Mouse (Mus musculus) heart, postnatal 25 days (tissue): ENCODE results near the gene Dmp1. TPM values are rescaled to one million over a fixed set of nuclear protein-coding genes. Genes with fewer than 3 reads are reported as not detected.
A peak's percentile ranks its signal among the peaks of the same experiment; 100 is the strongest.

ENCODE experiments used
- DNase-seq: peaks from one replicate; pipeline ENCODE4 v3.0.0; 2022; ENCODE audit warnings: low spot score
- intact Hi-C: fragments of 180-260 bp; cut with DNase I; formaldehyde crosslinking; loops from one replicate; pipeline ENCODE4 v1.15.1; 2025
- total RNA-seq, 2 experiments: library from RNA; stranded (reverse); gene quantifications; 2 replicates each; pipeline ENCODE4 v1.2.3; 2021

Dmp1 gene
- not detected for total RNA-seq

DNA sequence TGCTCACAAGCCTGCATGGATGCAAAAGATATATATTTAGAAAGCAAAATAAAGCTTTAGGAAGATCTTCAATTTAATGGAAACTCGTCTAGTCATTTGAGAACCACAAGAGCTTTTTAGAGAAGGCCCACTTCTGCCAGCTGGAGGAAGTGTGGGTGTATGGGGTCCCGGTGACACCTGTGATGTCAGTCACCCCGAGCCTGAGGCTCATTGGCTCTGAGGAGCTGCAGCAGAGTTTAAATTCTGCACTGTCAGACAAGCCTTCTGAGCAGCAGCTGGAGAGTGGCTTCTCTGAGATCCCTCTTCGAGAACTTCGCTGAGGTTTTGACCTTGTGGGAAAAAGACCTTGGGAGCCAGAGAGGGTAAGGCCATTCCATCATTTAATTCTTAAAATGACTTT is at the start of gene Dmp1:
Gene Dmp1 (plus strand): TSS at position 263 of the 400 bp plus-strand sequence.
- no peak for DNase-seq
- intact Hi-C loops = no loop called here

- intact Hi-C loops = no loop called here
- no peak for DNase-seq
Observed at GRCm38 (mm10) chr5:104157701-104158100, 44.7 kb upstream of the Dmp1 start.

DNA sequence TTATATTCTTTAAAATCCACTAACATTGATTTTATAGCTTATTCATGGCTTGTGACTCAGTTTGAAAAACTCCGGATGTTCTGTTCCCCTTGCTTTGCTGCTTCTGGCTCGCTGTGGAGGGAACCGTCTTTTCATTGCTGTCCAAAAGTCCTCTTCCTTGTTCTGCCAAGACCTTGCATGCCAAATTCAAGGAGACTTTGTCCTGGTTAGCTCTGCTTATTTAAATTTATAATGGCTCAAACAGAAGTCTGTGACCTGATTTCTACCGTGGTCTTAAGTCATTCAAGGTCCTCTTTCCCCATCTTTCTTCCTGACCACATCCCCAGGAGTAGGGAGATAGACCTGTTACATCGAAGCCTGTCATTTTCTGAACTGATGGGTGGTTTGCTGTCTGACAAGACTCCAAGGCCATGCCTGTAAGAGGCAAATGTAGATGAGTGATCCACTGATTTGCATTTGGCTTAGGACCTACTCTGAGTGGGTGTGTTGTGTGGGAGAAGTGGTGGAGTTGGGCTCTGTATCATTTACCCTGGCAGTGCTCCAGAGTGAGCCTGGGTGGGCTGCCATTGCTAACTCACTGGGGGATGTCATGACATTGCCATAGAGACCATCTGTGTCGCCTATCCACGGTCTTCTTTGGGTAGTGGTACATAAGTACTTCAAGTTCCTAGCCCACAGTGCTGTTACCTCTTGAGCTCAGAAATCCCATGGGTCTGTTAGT is 43.9 kb upstream of the Dmp1 start:
- intact Hi-C loops = no loop called here
- no peak for DNase-seq

- intact Hi-C loops = no loop called here
- DNase-seq = no peak
Observed at GRCm38 (mm10) chr5:104160581-104160980, 41.8 kb upstream of the Dmp1 start.

- intact Hi-C loops = no loop called here
- DNase-seq = peak; percentile 10
Observed at GRCm38 (mm10) chr5:104161390-104161789, 41.0 kb upstream of the Dmp1 start.

DNA sequence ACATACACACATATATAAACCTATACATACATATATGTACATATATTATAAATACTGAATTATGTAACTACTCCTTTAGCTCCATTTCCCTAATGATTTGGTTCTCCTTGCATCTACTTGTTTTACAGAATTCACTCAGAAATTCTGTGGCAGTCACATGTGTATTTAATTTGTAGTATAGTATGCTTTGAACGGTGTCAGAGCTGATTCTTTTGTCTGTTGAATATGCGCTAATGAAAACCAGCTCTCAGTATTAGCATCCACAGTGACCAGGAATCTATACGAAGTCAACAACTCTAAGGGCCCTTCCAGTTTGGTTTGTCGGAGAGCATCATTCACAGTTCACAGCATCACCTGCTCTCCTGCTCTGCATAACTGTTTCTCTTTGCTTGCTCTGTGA is 38.9 kb upstream of the Dmp1 start:
- no peak for DNase-seq

DNA sequence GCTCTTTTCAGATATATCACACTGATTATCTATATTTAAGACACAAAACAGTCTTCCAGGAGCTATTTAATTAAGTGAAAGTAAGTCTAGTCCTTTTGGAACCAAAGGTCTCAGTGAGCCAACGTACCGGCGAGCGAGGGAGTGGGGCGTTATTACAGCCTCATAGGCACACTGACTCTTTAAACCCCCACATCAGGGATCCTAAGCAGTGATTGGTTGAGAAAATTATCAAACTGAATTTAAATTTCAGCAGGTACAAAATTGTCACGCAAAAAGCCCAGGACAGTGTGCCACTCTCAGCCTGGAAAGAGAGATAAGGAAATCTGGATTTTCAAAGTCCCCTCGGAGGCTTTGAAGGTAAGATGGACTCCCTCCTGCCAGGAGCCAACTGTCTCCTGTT is 32.0 kb upstream of the Dmp1 start, which contains the start of gene Dspp:
Gene Dspp (plus strand): TSS at position 301 of the 400 bp plus-strand sequence.
- DNase-seq = no peak
- intact Hi-C loops = no loop called here

More for the DNA sequence above, 38.9 kb upstream of the Dmp1 start:
- intact Hi-C loops = no loop called here

GRCm38 (mm10) chr5:104173094-104173493 is 29.3 kb upstream of the Dmp1 start:
- intact Hi-C loops = no loop called here
- no peak for DNase-seq

GRCm38 (mm10) chr5:104183743-104184142 is 18.7 kb upstream of the Dmp1 start:
- intact Hi-C loops = no loop called here

GRCm38 (mm10) chr5:104187281-104187680 is 15.1 kb upstream of the Dmp1 start:
- no peak for DNase-seq
- intact Hi-C loops = no loop called here

More at GRCm38 (mm10) chr5:104183743-104184142, 18.7 kb upstream of the Dmp1 start:
- no peak for DNase-seq

DNA sequence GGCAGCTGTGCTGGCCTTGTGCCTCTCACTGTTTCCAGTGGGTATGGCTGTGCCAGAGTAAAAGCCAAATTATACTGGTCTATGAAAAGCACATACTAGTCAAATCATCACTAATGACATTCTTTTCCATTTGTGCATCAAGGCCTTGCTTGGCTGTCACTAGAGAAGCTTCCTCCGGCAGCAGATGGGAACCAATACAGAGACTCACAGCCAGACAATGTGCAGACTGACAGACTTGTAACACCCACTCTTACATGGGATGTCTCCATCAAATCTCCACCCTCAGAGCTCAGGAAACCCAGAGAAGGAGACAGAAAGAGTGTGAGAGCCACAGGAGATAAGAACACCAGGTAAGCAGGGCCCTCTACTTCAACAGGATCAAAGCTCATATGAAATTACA is 7.3 kb upstream of the Dmp1 start:
- intact Hi-C loops = no loop called here
- no peak for DNase-seq

GRCm38 (mm10) chr5:104201153-104201950 is 1.1 kb upstream of the Dmp1 start:
- intact Hi-C loops = no loop called here
- no peak for DNase-seq

DNA sequence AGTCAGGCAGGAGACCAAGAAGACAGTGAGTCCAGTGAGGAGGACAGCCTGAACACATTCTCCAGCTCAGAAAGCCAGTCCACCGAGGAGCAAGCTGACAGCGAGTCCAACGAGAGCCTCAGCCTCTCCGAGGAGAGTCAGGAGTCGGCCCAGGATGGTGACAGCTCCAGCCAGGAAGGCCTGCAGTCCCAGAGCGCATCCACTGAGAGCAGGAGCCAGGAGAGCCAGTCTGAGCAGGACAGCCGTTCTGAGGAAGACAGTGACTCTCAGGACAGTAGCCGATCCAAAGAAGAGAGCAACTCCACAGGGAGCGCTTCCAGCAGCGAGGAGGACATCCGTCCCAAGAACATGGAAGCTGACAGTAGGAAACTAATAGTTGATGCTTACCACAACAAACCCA is 10.1 kb downstream of the Dmp1 start:
- intact Hi-C loops = no loop called here
- no peak for DNase-seq

- no peak for DNase-seq
- intact Hi-C loops = loop anchor here (2.0 to 5.0 kb wide), 5 partner anchors 72 to 228 kb away; no protein-coding TSS in a partner anchor
Observed at GRCm38 (mm10) chr5:104218926-104219325, 16.5 kb downstream of the Dmp1 start.

DNA sequence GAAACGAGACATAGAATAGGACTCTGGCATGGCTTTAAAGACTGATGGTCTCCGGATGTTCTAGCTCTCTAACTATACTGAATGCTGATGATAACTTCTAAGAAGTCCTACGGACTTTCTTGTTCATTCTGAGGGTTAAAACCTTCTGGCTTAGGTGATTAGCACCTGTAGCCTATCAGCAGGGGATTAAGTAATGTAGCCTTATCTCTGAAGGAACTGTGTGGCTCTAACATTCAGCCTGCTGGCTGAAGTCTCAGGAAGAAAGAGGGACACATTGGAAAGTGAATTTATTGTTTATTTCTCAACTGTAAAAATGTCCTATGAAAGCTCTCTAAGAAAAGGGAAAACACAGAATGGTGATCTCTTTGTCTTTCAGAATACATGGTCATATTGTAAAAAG is 21.9 kb downstream of the Dmp1 start:
- intact Hi-C loops = no loop called here
- no peak for DNase-seq

GRCm38 (mm10) chr5:104224750-104225149 is 22.3 kb downstream of the Dmp1 start:
- no peak for DNase-seq
- intact Hi-C loops = no loop called here

GRCm38 (mm10) chr5:104228497-104228896 is 26.1 kb downstream of the Dmp1 start:
- DNase-seq = no peak
- intact Hi-C loops = no loop called here

DNA sequence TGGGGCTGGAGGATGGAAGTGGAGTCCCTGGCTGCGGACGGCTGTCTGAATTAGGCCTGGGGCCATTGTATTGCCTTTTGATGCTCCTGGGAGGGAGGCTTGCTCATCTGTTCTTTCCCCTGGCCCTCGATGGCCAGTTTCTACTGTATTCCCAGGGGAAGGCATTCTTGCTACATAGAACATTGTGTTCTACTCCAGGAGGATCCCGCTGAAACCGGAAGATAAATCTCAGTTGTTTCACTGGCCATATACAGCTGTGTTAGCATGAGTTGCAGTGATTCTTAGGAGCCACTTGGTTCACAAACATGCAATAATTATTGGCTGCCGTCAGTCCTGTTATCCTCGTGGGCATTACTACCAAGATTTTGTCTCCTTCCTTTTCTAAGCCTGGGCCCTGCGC is 34.3 kb downstream of the Dmp1 start:
- DNase-seq = peak; percentile 3
- intact Hi-C loops = no loop called here

DNA sequence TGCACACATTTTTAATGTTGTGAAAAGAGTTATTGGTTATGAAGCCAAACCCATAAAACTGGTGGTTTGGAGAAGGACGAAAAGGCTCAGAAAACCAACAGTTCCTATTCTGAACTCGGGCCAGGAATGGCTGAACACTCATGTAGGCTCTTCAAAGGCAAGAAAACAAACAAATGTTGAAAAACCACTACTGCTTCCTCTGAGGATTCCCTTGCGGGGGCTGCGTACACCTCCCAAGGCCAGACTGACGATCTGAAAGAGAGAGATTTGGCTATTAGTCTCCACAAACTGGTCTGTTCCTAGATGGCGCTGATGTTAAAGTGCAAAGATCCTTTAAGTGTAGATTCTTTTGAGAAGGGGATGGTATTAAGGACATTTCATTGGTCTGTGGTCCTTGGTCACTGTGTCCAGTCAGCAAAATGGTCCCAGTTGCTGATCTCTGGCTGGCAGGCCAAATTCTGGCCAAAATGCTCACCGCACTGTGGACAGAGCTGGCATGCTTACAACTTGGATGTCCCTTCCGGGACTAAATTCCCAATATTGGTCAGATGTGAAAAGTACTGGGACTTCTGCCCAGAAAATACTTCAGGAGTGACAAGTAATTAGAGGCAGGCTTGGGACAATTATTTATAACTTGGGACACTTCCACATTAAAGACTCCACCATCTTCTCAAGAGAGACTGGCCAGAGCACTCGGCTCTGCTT is 37.4 kb downstream of the Dmp1 start:
- intact Hi-C loops = no loop called here

GRCm38 (mm10) chr5:104244261-104244660 is 41.8 kb downstream of the Dmp1 start:
- intact Hi-C loops = no loop called here
- no peak for DNase-seq

More for the DNA sequence above, 37.4 kb downstream of the Dmp1 start:
- DNase-seq = peak; percentile 14

DNA sequence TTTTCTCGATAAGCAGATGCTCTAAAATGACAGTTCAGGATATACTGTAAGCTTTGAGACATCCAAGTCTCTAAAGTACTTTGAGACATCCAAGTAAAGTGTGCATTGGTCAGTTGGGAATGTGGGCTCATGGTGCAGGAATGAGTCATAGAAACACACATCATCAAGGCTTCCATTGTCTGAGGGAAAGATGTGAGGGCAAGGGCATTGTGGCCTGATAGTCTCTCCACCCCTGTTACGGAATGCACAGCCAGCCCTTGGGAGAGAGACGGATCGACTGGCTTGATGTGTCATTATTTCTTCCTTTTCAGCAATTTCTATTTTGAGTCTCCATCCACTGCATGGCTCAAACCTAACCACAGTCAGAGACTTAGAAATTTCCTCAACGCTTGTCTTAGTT is 49.4 kb downstream of the Dmp1 start:
- intact Hi-C loops = no loop called here
- DNase-seq = no peak
